Mouse (Mus musculus) midbrain, embryonic 13.5 days (tissue): Measurements from ENCODE around the gene Slc17a9. TPM values are rescaled to one million over a fixed set of nuclear protein-coding genes. Genes with fewer than 3 reads are reported as not detected.

Experiments
- ATAC-seq: fragments of 200-750 bp; cut with Nextera tagmentation; 2 replicates; pipeline ENCODE4 v1.8.0; 2017; ENCODE audit warnings: mild to moderate bottlenecking, moderate TSS enrichment, moderate library complexity
- H3K27ac ChIP-seq: fragments of 300-500 bp; sonication (generic); 2 replicates; pipeline ENCODE4 v1.5.1; 2015; ENCODE audit warnings: inconsistent platforms, mild to moderate bottlenecking, moderate library complexity
- H3K27me3 ChIP-seq: fragments of 300-500 bp; sonication (generic); 2 replicates; pipeline ENCODE4 v1.6.1; 2015; ENCODE audit warnings: mild to moderate bottlenecking, inconsistent platforms
- H3K36me3 ChIP-seq: fragments of 300-500 bp; sonication (generic); 2 replicates; pipeline ENCODE4 v1.6.1; 2015; ENCODE audit warnings: mild to moderate bottlenecking, inconsistent platforms
- H3K4me1 ChIP-seq: fragments of 300-500 bp; sonication (generic); replicated peaks from 2 replicates; pipeline ENCODE4 v1.6.1; 2015; ENCODE audit warnings: inconsistent platforms
- H3K4me2 ChIP-seq: fragments of 300-500 bp; sonication (generic); replicated peaks from 2 replicates; pipeline ENCODE4 v1.6.1; 2015; ENCODE audit warnings: moderate library complexity, mild to moderate bottlenecking, inconsistent platforms
- H3K4me3 ChIP-seq: fragments of 300-500 bp; sonication (generic); replicated peaks from 2 replicates; pipeline ENCODE4 v1.5.1; 2015; ENCODE audit warnings: mild to moderate bottlenecking, inconsistent platforms
- H3K9ac ChIP-seq: fragments of 300-500 bp; sonication (generic); replicated peaks from 2 replicates; pipeline ENCODE4 v1.6.1; 2015; ENCODE audit warnings: mild to moderate bottlenecking, inconsistent platforms
- H3K9me3 ChIP-seq: fragments of 300-500 bp; sonication (generic); 2 replicates; pipeline ENCODE4 v1.6.1; 2016; ENCODE audit warnings: mild to moderate bottlenecking, inconsistent platforms
- WGBS: fragments of 180-500 bp; shearing (Covaris S2); methylation state at CpG from one replicate; pipeline ENCODE4 v1.1.7; 2015; 5-methylcytosine and 5-hydroxymethylcytosine counted together
- polyA plus RNA-seq: library from polyadenylated mRNA; unstranded; fragments of >200 nt; fragmentation: Nextera tagmentation; extraction: Ambion mirVana; gene quantifications from 2 replicates; pipeline ENCODE4 v1.2.1, GENCODE M21; 2015

Gene Slc17a9
- 0.27 and 0.61 TPM in 2 replicates for polyA plus RNA-seq

DNA sequence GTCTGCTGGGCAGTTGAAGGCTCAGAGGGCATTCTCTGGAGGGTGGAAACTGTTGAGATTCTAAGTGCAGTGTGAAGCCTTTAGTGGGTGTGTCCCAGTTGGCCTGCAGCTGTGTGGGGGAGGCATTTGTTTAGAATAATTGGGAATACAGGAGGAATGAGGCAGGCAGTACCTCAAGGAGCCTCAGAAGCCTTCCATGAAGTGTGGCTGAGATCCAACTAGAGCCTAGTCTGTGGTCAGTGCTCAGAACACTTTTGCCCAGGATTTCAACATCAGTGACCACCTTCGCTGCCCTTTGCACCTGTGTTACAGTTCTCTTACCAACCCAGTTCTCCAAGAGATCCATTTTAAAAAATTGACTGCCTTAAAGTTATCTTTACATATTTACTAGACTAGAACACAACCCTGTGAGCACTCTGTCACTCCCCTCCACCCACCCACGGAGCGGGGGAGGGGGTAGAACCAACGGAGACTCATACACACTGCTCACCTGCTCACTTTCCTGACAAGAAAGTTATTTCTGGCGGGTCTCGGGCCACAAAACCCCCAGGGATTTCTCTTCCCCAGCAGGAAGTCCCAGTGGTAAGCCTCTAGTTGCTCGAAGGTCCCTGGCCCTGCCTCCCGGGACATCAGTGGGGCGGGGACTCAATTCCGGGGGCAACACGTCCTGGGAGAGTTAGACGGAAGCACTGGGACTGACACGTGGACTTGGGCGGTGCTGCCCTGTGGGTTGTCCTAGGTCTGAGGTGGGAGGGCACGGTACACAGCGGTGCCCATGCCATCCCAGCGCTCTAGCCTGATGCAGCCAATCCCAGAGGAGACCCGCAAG lies at the start of gene Slc17a9:
Gene Slc17a9, plus strand, starts transcription at position 679 of the 829 bp plus-strand sequence.
- H3K4me1 ChIP-seq, result peaks cover 4% of the 10 kb centered on the region
- H3K36me3 ChIP-seq, result peaks cover 46% of the 10 kb centered on the region
- peak; percentile 67; the same call in 1 of the 2 replicates for ATAC-seq
- no peaks in the 10 kb centered on the region for H3K9me3 ChIP-seq
- 5% methylated on average over 18 of the region's 18 CpGs for WGBS
- H3K27me3 ChIP-seq, result no peaks in the 10 kb centered on the region
- no peak within 1 kb of the TSS for H3K4me3 ChIP-seq
- H3K9ac ChIP-seq, result 0 out of 2 replicates have a peak within 1 kb of the TSS, but pooled peaks have one; percentile 16
- H3K27ac ChIP-seq, result no peak within 1 kb of the TSS
- H3K4me2 ChIP-seq, result 0 out of 2 replicates have a peak within 1 kb of the TSS, but pooled peaks have one; percentile 6

GRCm38 (mm10) chr2:180676706-180677105 lies 48.4 kb upstream of the Slc17a9 start:
- H3K4me3 ChIP-seq, result no peak overlapping the region
- no peak overlapping the region for H3K4me2 ChIP-seq
- WGBS, result 99% methylated on average over 2 of the region's 2 CpGs
- no peaks in the 10 kb centered on the region for H3K9me3 ChIP-seq
- H3K27ac ChIP-seq, result no peak overlapping the region
- H3K27me3 ChIP-seq, result no peaks in the 10 kb centered on the region
- H3K4me1 ChIP-seq, result no peaks in the 10 kb centered on the region
- ATAC-seq, result no peak
- H3K9ac ChIP-seq, result no peak overlapping the region
- H3K36me3 ChIP-seq, result peaks cover 55% of the 10 kb centered on the region

DNA sequence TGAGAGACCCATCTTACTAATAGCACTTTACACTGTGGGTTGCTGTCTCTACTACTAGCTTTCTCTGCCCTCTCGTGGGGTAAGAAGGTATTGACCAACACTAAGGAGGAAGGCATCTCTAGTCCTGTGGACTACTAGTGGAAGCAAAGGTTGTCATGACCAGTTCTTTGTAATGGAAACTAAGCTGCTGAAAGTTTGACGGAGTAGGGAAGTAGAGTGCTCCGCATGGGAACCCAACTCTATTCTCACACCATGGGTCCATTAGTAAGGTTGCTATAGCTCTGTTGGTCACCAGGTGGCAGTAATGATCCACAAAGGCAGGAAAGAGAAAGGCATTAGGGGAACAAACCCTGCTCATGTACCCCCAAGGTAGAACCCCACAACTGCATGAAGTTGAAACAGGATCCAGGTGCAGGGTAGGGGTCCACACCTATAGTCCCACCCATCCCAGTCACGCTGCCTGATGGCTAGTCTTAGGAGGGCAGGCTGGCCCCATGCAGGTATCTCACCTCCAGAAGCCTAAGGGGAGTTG lies 46.4 kb upstream of the Slc17a9 start:
- Histone ChIP-seq H3K4me2 (no peak overlapping the region), H3K36me3 (peaks cover 56% of the 10 kb centered on the region), H3K9ac (no peak overlapping the region), H3K4me1 (no peaks in the 10 kb centered on the region), H3K27ac (no peak overlapping the region), H3K4me3 (no peak overlapping the region), H3K9me3 (no peaks in the 10 kb centered on the region), H3K27me3 (no peaks in the 10 kb centered on the region)
- WGBS, result 23% methylated on average over 4 of the region's 4 CpGs
- peak; percentile 81 for ATAC-seq

DNA sequence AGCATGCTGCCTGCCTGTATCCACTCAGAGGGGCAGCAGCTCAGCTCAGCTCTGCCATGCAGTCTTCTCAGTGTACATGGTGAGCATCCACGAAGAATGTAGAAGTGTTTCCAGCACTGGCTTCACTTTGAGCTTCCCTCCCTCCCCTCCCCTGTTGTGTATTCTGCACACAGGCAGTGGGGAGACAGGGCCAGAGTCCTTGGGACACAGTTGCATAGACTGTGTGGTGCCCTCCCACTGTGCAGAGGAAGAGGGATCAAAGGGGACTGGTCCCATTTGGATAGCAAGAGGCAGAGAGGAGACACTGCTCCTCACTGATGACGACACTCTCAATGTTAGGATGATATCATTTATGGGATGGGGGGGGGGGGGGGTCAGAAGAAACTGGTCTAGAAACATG lies 43.8 kb upstream of the Slc17a9 start:
- Histone ChIP-seq H3K9me3 (no peaks in the 10 kb centered on the region), H3K4me1 (no peaks in the 10 kb centered on the region), H3K36me3 (peaks cover 67% of the 10 kb centered on the region), H3K4me3 (no peak overlapping the region), H3K9ac (no peak overlapping the region), H3K27me3 (no peaks in the 10 kb centered on the region), H3K27ac (no peak overlapping the region), H3K4me2 (no peak overlapping the region)
- WGBS, result 65% methylated on average over 2 of the region's 2 CpGs
- ATAC-seq, result no peak

DNA sequence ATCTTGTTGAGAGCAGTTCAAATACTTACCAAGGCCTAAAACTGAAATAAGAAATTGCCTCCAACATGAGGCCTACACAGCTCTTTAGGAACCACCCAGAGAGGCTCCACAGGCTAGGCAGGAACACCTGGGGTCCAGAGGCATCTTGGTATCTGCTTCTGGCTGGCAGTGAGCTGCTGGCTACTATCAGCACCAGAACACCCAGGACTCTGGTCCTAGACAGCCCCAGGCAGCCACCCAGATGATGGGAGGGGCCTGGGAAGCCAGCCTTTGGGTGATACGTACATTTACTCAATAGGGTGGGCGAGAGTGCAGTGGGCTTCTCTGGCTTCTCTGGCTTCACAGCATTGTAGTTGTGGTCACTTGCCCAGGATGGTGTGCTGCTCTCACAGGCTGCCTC lies 41.5 kb upstream of the Slc17a9 start:
- ATAC-seq, result no peak
- H3K9ac ChIP-seq, result no peak overlapping the region
- H3K4me3 ChIP-seq, result no peak overlapping the region
- 90% methylated on average over 2 of the region's 2 CpGs for WGBS
- no peaks in the 10 kb centered on the region for H3K27me3 ChIP-seq
- H3K27ac ChIP-seq, result no peak overlapping the region
- no peaks in the 10 kb centered on the region for H3K9me3 ChIP-seq
- H3K4me2 ChIP-seq, result no peak overlapping the region
- H3K36me3 ChIP-seq, result peaks cover 90% of the 10 kb centered on the region
- H3K4me1 ChIP-seq, result no peaks in the 10 kb centered on the region

- Histone ChIP-seq H3K9ac (no peak overlapping the region), H3K9me3 (no peaks in the 10 kb centered on the region), H3K4me2 (no peak overlapping the region), H3K36me3 (peaks cover 95% of the 10 kb centered on the region), H3K4me3 (no peak overlapping the region), H3K27ac (no peak overlapping the region), H3K4me1 (no peaks in the 10 kb centered on the region), H3K27me3 (no peaks in the 10 kb centered on the region)
- ATAC-seq, result no peak
- 94% methylated on average over 4 of the region's 4 CpGs for WGBS
Observed at GRCm38 (mm10) chr2:180684031-180684430, 41.0 kb upstream of the Slc17a9 start.

DNA sequence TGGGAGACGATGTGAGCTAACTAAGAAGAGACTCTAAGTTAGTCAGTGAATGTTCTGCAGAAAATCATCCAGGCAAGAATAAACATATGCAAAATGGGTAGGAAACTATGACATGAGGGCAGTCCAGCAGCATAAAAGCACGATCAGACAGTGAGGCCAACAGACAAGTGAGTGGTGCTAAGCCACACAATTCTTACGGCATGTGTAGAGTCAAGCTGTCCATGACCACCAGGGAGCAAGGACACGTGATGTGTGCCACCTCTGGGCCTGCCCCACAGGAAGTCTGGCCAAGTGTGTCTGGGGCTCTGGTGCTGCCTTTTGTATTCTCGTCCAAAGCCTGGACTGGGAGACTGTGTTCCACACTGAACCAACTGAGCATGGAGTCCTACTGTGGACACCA lies 35.2 kb upstream of the Slc17a9 start:
- Histone ChIP-seq H3K4me2 (no peak overlapping the region), H3K27me3 (no peaks in the 10 kb centered on the region), H3K4me3 (no peak overlapping the region), H3K9ac (no peak overlapping the region), H3K27ac (no peak overlapping the region), H3K4me1 (peaks cover 16% of the 10 kb centered on the region), H3K36me3 (peaks cover 61% of the 10 kb centered on the region), H3K9me3 (no peaks in the 10 kb centered on the region)
- 77% methylated on average over 5 of the region's 5 CpGs for WGBS
- no peak for ATAC-seq

DNA sequence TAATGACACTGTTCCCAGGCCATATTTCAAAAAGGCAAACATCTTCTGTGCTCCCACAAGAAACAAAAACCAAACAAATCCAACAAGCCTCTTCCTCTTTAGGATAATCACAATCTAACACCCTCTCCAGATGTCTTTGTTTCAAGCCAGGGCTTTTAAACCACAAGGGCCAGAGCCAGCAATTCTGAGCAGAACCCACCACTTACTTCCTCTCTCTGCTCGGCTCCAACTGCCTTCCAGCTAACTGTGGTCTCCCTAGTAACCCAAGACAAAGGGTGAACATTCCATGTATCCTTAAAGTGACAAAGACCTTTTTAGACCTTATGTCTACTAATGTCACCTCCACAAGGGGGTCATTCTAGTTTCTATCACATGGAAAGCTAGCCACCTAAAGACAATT lies 32.4 kb upstream of the Slc17a9 start:
- Histone ChIP-seq H3K9ac (peak overlapping the region; percentile 53; the same call in 1 of the 2 replicates), H3K4me1 (peaks cover 39% of the 10 kb centered on the region), H3K36me3 (peaks cover 33% of the 10 kb centered on the region), H3K4me3 (no peak overlapping the region), H3K9me3 (no peaks in the 10 kb centered on the region), H3K27me3 (no peaks in the 10 kb centered on the region), H3K4me2 (0 out of 2 replicates have a peak overlapping the region, but pooled peaks have one; percentile 5), H3K27ac (peak overlapping the region; percentile 70)
- 4% methylated on average over 1 of the region's 1 CpGs for WGBS
- peak; percentile 53; the same call in 1 of the 2 replicates for ATAC-seq

- no peak overlapping the region for H3K4me2 ChIP-seq
- H3K9ac ChIP-seq, result no peak overlapping the region
- peaks cover 59% of the 10 kb centered on the region for H3K4me1 ChIP-seq
- no peaks in the 10 kb centered on the region for H3K9me3 ChIP-seq
- peaks cover 8% of the 10 kb centered on the region for H3K36me3 ChIP-seq
- no peak overlapping the region for H3K4me3 ChIP-seq
- WGBS, result 70% methylated on average over 2 of the region's 2 CpGs
- H3K27ac ChIP-seq, result no peak overlapping the region
- H3K27me3 ChIP-seq, result no peaks in the 10 kb centered on the region
- no peak for ATAC-seq
Observed at GRCm38 (mm10) chr2:180695176-180695575, 29.9 kb upstream of the Slc17a9 start.

GRCm38 (mm10) chr2:180700457-180700856 lies 24.6 kb upstream of the Slc17a9 start:
- peak overlapping the region; percentile 97 for H3K4me2 ChIP-seq
- H3K9me3 ChIP-seq, result no peaks in the 10 kb centered on the region
- H3K4me1 ChIP-seq, result peaks cover 61% of the 10 kb centered on the region
- no peak for ATAC-seq
- peak overlapping the region; percentile 95 for H3K4me3 ChIP-seq
- H3K9ac ChIP-seq, result peak overlapping the region; percentile 97
- no peaks in the 10 kb centered on the region for H3K27me3 ChIP-seq
- H3K27ac ChIP-seq, result no peak overlapping the region
- WGBS, result 79% methylated on average over 5 of the region's 5 CpGs
- no peaks in the 10 kb centered on the region for H3K36me3 ChIP-seq

DNA sequence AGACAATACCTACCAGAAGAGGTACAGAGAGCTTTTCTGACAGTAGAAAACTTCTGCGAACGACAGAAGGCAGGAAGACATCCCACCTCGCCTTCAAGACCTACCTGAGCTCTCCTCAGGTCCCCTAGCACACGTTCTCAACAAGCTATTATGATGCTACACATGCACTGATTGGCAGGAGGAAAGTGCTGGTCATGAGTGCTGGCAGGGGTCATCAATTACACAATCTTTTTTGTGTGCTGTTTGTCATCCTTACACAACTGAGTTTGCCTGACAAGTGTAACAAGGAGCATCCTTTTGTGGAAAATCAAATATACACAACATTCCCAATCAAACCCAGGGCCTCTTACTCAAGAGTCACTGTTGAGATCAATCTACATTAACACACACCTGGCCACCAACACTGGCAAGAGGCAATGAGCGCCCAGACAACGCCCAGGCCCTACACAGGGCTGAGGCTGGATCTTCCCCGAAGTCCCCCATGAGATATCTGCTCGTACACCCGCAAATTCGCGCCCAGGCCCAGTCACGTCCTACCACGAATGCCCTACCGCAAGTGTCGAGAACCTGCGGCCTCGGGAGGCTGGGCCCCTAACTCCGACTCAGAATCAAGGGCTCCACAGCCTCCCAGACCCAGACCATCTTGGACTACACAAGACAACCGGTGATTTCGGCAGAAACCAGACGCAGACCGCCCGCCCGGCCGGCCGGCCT lies 23.9 kb upstream of the Slc17a9 start:
- peak; percentile 28; the same call in 1 of the 2 replicates for ATAC-seq
- Histone ChIP-seq H3K36me3 (no peaks in the 10 kb centered on the region), H3K27me3 (no peaks in the 10 kb centered on the region), H3K4me3 (peak overlapping the region; percentile 95), H3K9me3 (no peaks in the 10 kb centered on the region), H3K4me2 (peak overlapping the region; percentile 97), H3K27ac (peak overlapping the region; percentile 95), H3K4me1 (peaks cover 54% of the 10 kb centered on the region), H3K9ac (peak overlapping the region; percentile 97)
- WGBS, result 6% methylated on average over 26 of the region's 26 CpGs
